Mouse (Mus musculus) neural tube, embryonic 15.5 days (tissue): ENCODE measurements around the gene 4930430F08Rik. TPM values are rescaled to one million over a fixed set of nuclear protein-coding genes. Genes with fewer than 3 reads are reported as not detected.

Source experiments
- ATAC-seq: fragments of 200-750 bp; cut with Nextera tagmentation; 2 replicates; pipeline ENCODE4 v1.8.0; 2017; ENCODE audit warnings: mild to moderate bottlenecking, moderate TSS enrichment, moderate library complexity; ENCODE audit not compliant: low FRiP score
- H3K27ac ChIP-seq: fragments of 300-500 bp; sonication (generic); replicated peaks from 2 replicates; pipeline ENCODE4 v1.5.1; 2015; ENCODE audit warnings: mild to moderate bottlenecking, inconsistent platforms
- H3K27me3 ChIP-seq: fragments of 300-500 bp; sonication (generic); replicated peaks from 2 replicates; pipeline ENCODE4 v1.6.1; 2015; ENCODE audit warnings: inconsistent platforms
- H3K36me3 ChIP-seq: fragments of 300-500 bp; sonication (generic); 2 replicates; pipeline ENCODE4 v1.6.1; 2015; ENCODE audit warnings: inconsistent platforms
- H3K4me1 ChIP-seq: fragments of 300-500 bp; sonication (generic); 2 replicates; pipeline ENCODE4 v1.6.1; 2015; ENCODE audit warnings: inconsistent platforms
- H3K4me2 ChIP-seq: fragments of 300-500 bp; sonication (generic); 2 replicates; pipeline ENCODE4 v1.6.1; 2015; ENCODE audit warnings: inconsistent platforms, mild to moderate bottlenecking, moderate library complexity
- H3K4me3 ChIP-seq: fragments of 300-500 bp; sonication (generic); replicated peaks from 2 replicates; pipeline ENCODE4 v1.5.1; 2015; ENCODE audit warnings: mild to moderate bottlenecking, inconsistent platforms
- H3K9ac ChIP-seq: fragments of 300-500 bp; sonication (generic); replicated peaks from 2 replicates; pipeline ENCODE4 v1.6.1; 2015; ENCODE audit warnings: mild to moderate bottlenecking, inconsistent platforms
- H3K9me3 ChIP-seq: fragments of 300-500 bp; sonication (generic); replicated peaks from 2 replicates; pipeline ENCODE4 v1.6.1; 2016; ENCODE audit warnings: inconsistent platforms
- WGBS: fragments of 180-500 bp; shearing (Covaris S2); methylation state at CpG from one replicate; pipeline ENCODE4 v1.1.7; 2015; ENCODE audit warnings: mixed read lengths; 5-methylcytosine and 5-hydroxymethylcytosine counted together
- polyA plus RNA-seq: library from polyadenylated mRNA; unstranded; fragments of >200 nt; fragmentation: Nextera tagmentation; extraction: Ambion mirVana; gene quantifications from 2 replicates; pipeline ENCODE4 v1.2.1, GENCODE M21; 2015

The 4930430F08Rik gene
- 16.1 and 16.9 TPM in 2 replicates for polyA plus RNA-seq

- Histone ChIP-seq H3K9ac (no peak within 1 kb of the TSS), H3K4me1 (peaks cover 7% of the 10 kb centered on the region), H3K9me3 (no peaks in the 10 kb centered on the region), H3K4me3 (peak within 1 kb of the TSS; percentile 62), H3K4me2 (peak within 1 kb of the TSS; percentile 57), H3K36me3 (no peaks in the 10 kb centered on the region), H3K27ac (no peak within 1 kb of the TSS), H3K27me3 (no peaks in the 10 kb centered on the region)
- ATAC-seq = no peak
- 79% methylated on average over 1 of the region's 1 CpGs for WGBS
Observed at GRCm38 (mm10) chr10:100590323-100590722, at the start of gene 4930430F08Rik, which contains the start of gene 1700017N19Rik. 4930430F08Rik (minus strand) TSS chr10:100590423. 1700017N19Rik (plus strand) TSS chr10:100590484.

- peaks cover 4% of the 10 kb centered on the region; the same call in 1 of the 2 replicates for H3K4me1 ChIP-seq
- peak overlapping the region; percentile 17 for H3K4me3 ChIP-seq
- peak; percentile 59; the same call in 1 of the 2 replicates for ATAC-seq
- WGBS = 24% methylated on average over 20 of the region's 20 CpGs
- H3K9me3 ChIP-seq = no peaks in the 10 kb centered on the region
- H3K36me3 ChIP-seq = no peaks in the 10 kb centered on the region
- no peak overlapping the region; the same call in 1 of the 2 replicates for H3K27ac ChIP-seq
- H3K27me3 ChIP-seq = no peaks in the 10 kb centered on the region
- H3K4me2 ChIP-seq = peak overlapping the region; percentile 47
- no peak overlapping the region for H3K9ac ChIP-seq
Observed at GRCm38 (mm10) chr10:100629762-100630438, 39.7 kb upstream of the 4930430F08Rik start.

GRCm38 (mm10) chr10:100622494-100622893 lies 32.3 kb upstream of the 4930430F08Rik start:
- Histone ChIP-seq H3K27me3 (no peaks in the 10 kb centered on the region), H3K4me2 (no peak overlapping the region), H3K9me3 (no peaks in the 10 kb centered on the region), H3K27ac (no peak overlapping the region), H3K9ac (no peak overlapping the region), H3K36me3 (no peaks in the 10 kb centered on the region), H3K4me3 (no peak overlapping the region), H3K4me1 (no peaks in the 10 kb centered on the region)
- 88% methylated on average over 3 of the region's 3 CpGs for WGBS
- ATAC-seq = no peak

GRCm38 (mm10) chr10:100620040-100620439 lies 29.8 kb upstream of the 4930430F08Rik start:
- Histone ChIP-seq H3K4me2 (no peak overlapping the region), H3K27me3 (no peaks in the 10 kb centered on the region), H3K4me3 (no peak overlapping the region), H3K36me3 (no peaks in the 10 kb centered on the region), H3K9me3 (no peaks in the 10 kb centered on the region), H3K27ac (no peak overlapping the region), H3K9ac (no peak overlapping the region), H3K4me1 (no peaks in the 10 kb centered on the region)
- no peak for ATAC-seq
- WGBS = 93% methylated on average over 12 of the region's 12 CpGs

- Histone ChIP-seq H3K4me2 (no peak overlapping the region), H3K36me3 (no peaks in the 10 kb centered on the region), H3K4me1 (no peaks in the 10 kb centered on the region), H3K4me3 (no peak overlapping the region), H3K9ac (no peak overlapping the region), H3K9me3 (no peaks in the 10 kb centered on the region), H3K27ac (no peak overlapping the region), H3K27me3 (no peaks in the 10 kb centered on the region)
- no peak for ATAC-seq
- 94% methylated on average over 7 of the region's 7 CpGs for WGBS
Observed at GRCm38 (mm10) chr10:100619474-100619873, 29.3 kb upstream of the 4930430F08Rik start.

GRCm38 (mm10) chr10:100617233-100617903 lies 27.1 kb upstream of the 4930430F08Rik start:
- ATAC-seq = no peak
- 71% methylated on average over 6 of the region's 6 CpGs for WGBS

GRCm38 (mm10) chr10:100604254-100604653 lies 14.0 kb upstream of the 4930430F08Rik start:
- Histone ChIP-seq H3K4me1 (no peaks in the 10 kb centered on the region), H3K9ac (no peak overlapping the region), H3K4me2 (no peak overlapping the region), H3K27me3 (no peaks in the 10 kb centered on the region), H3K4me3 (no peak overlapping the region), H3K27ac (no peak overlapping the region), H3K36me3 (no peaks in the 10 kb centered on the region), H3K9me3 (no peaks in the 10 kb centered on the region)
- ATAC-seq = peak; percentile 92
- 65% methylated on average over 2 of the region's 2 CpGs for WGBS

More at GRCm38 (mm10) chr10:100617233-100617903, 27.1 kb upstream of the 4930430F08Rik start:
- Histone ChIP-seq H3K9ac (no peak overlapping the region), H3K9me3 (no peaks in the 10 kb centered on the region), H3K36me3 (no peaks in the 10 kb centered on the region), H3K27ac (no peak overlapping the region), H3K4me2 (no peak overlapping the region), H3K27me3 (no peaks in the 10 kb centered on the region), H3K4me3 (no peak overlapping the region), H3K4me1 (no peaks in the 10 kb centered on the region)

- Histone ChIP-seq H3K4me3 (no peak overlapping the region), H3K9ac (no peak overlapping the region), H3K4me1 (no peaks in the 10 kb centered on the region), H3K27me3 (no peaks in the 10 kb centered on the region), H3K9me3 (no peaks in the 10 kb centered on the region), H3K4me2 (no peak overlapping the region), H3K36me3 (no peaks in the 10 kb centered on the region), H3K27ac (no peak overlapping the region)
- ATAC-seq = no peak
- 71% methylated on average over 9 of the region's 9 CpGs for WGBS
Observed at GRCm38 (mm10) chr10:100603511-100603910, 13.3 kb upstream of the 4930430F08Rik start.

- Histone ChIP-seq H3K4me3 (no peak overlapping the region), H3K4me2 (no peak overlapping the region), H3K9ac (no peak overlapping the region), H3K9me3 (no peaks in the 10 kb centered on the region), H3K36me3 (no peaks in the 10 kb centered on the region), H3K27me3 (no peaks in the 10 kb centered on the region), H3K27ac (no peak overlapping the region), H3K4me1 (no peaks in the 10 kb centered on the region)
- ATAC-seq = no peak
- 68% methylated on average over 3 of the region's 3 CpGs for WGBS
Observed at GRCm38 (mm10) chr10:100598339-100598738, 8.1 kb upstream of the 4930430F08Rik start.

- Histone ChIP-seq H3K27ac (peak overlapping the region; percentile 83), H3K4me2 (peak overlapping the region; percentile 57), H3K9ac (peak overlapping the region; percentile 71), H3K9me3 (no peaks in the 10 kb centered on the region), H3K27me3 (no peaks in the 10 kb centered on the region), H3K4me3 (peak overlapping the region; percentile 62), H3K4me1 (peaks cover 7% of the 10 kb centered on the region), H3K36me3 (peaks cover 6% of the 10 kb centered on the region)
- under 1% methylated on average over 31 of the region's 31 CpGs for WGBS
- ATAC-seq = peak; percentile 100
Observed at GRCm38 (mm10) chr10:100588932-100589388, 1.3 kb downstream of the 4930430F08Rik start.

- H3K9ac ChIP-seq = peak overlapping the region; percentile 71
- peak overlapping the region; percentile 57 for H3K4me2 ChIP-seq
- no peaks in the 10 kb centered on the region for H3K9me3 ChIP-seq
- H3K4me1 ChIP-seq = peaks cover 7% of the 10 kb centered on the region
- WGBS = 41% methylated on average over 7 of the region's 7 CpGs
- H3K27ac ChIP-seq = peak overlapping the region; percentile 83
- no peaks in the 10 kb centered on the region for H3K27me3 ChIP-seq
- H3K36me3 ChIP-seq = peaks cover 7% of the 10 kb centered on the region
- peak overlapping the region; percentile 62 for H3K4me3 ChIP-seq
- ATAC-seq = no peak; the same call in none of the 2 replicates
Observed at GRCm38 (mm10) chr10:100588524-100588923, 1.7 kb downstream of the 4930430F08Rik start.

GRCm38 (mm10) chr10:100584178-100584577 lies 6.0 kb downstream of the 4930430F08Rik start:
- no peak overlapping the region for H3K4me3 ChIP-seq
- peaks cover 7% of the 10 kb centered on the region for H3K4me1 ChIP-seq
- peaks cover 7% of the 10 kb centered on the region for H3K36me3 ChIP-seq
- WGBS = 88% methylated on average over 3 of the region's 3 CpGs
- no peak for ATAC-seq
- H3K4me2 ChIP-seq = no peak overlapping the region
- H3K9ac ChIP-seq = no peak overlapping the region
- no peaks in the 10 kb centered on the region for H3K9me3 ChIP-seq
- no peak overlapping the region for H3K27ac ChIP-seq
- H3K27me3 ChIP-seq = no peaks in the 10 kb centered on the region
